Mouse (Mus musculus) C2C12 (cell line): ENCODE measurements at regions not wholly inside any gene's neighbourhood (a gene's known extent, or its start where the extent isn't known, plus 50 kb on each side); places are given as distances from the start of the nearest gene placed in this dataset.

Experiments used
- CEBPB ChIP-seq: IDR thresholded peaks from one replicate; pipeline ENCODE4 v1.6.1; 2011; ENCODE audit warnings: low read depth, mild to moderate bottlenecking, control low read depth, moderate library complexity
- CTCF ChIP-seq: IDR thresholded peaks from one replicate; pipeline ENCODE4 v1.5.1; 2011; ENCODE audit not compliant: control insufficient read depth, insufficient read depth, insufficient read length
- FOSL1 ChIP-seq: IDR thresholded peaks from one replicate; pipeline ENCODE4 v1.8.0; 2011; ENCODE audit warnings: mild to moderate bottlenecking, low read length; ENCODE audit not compliant: poor library complexity, insufficient read depth, severe bottlenecking
- MAX ChIP-seq: IDR thresholded peaks from one replicate; pipeline ENCODE4 v1.6.1; 2011; ENCODE audit warnings: mild to moderate bottlenecking, control low read depth
- MYOD1 ChIP-seq: IDR thresholded peaks from one replicate; pipeline ENCODE4 v1.6.1; 2011; ENCODE audit warnings: low read depth; ENCODE audit not compliant: control insufficient read depth, insufficient read length
- USF1 ChIP-seq: IDR thresholded peaks from one replicate; pipeline ENCODE4 v1.6.1; 2011; ENCODE audit warnings: low read depth, mild to moderate bottlenecking, control low read depth, moderate library complexity

DNA sequence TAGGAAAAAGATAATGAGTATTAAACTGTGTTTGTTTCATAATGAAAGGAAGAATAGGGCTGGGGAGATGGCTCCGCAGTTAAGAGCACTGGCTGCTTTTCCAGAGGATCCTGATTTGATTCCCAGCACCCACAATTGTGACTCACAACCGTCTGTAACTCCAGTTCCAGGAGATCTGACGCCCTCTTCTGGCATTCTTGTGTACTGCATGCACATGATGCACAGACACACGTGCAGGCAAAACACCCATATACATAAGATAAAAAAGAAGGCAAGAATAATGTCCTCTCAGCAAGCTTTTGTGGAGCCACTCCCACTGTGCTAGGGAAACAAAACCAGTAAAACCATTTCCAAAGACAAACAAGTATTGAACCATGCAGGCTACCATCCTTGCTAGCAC lies 261.0 kb upstream of the Jmjd1c start:
- TF ChIP-seq MAX (no peak), CTCF (no peak), FOSL1 (no peak), USF1 (no peak), MYOD1 (no peak), CEBPB (no peak)
